Mouse (Mus musculus) MEL (cell line): ENCODE results near the gene Kdelr3. TPM values are rescaled to one million over a fixed set of nuclear protein-coding genes. Genes with fewer than 3 reads are reported as not detected.
A peak's percentile ranks its signal among the peaks of the same experiment; 100 is the strongest.

Experiments
- DNase-seq: peaks from one replicate; pipeline ENCODE4 v3.0.0; 2011; ENCODE audit warnings: low read depth, low spot score
- H3K27ac ChIP-seq: 2 replicates; pipeline ENCODE4 v1.5.1; 2012; ENCODE audit warnings: low read depth, mild to moderate bottlenecking, control low read depth, low read length, moderate library complexity; ENCODE audit not compliant: control insufficient read depth
- H3K27me3 ChIP-seq, 2 experiments: fragments of 150-350 bp in 1 of 2; sonication (generic) in 1 of 2; 2 replicates each; pipeline ENCODE4 v1.6.1; 2012; ENCODE audit warnings: low read length in 2 of 2, mild to moderate bottlenecking in 2 of 2, improper control_type of control experiment in 1 of 2, moderate library complexity in 1 of 2; ENCODE audit not compliant: insufficient read depth in 2 of 2, control insufficient read depth in 1 of 2
- H3K36me3 ChIP-seq, 2 experiments: 2 replicates each; pipeline ENCODE4 v1.6.1; 2012 to 2014; ENCODE audit warnings: low read length in 2 of 2, improper control_type of control experiment in 1 of 2, inconsistent platforms in 1 of 2, mild to moderate bottlenecking in 1 of 2; ENCODE audit not compliant: insufficient read depth in 2 of 2, control insufficient read depth in 1 of 2
- H3K4me1 ChIP-seq, 2 experiments: fragments of 150-350 bp in 1 of 2; sonication (generic) in 1 of 2; 2 replicates each; pipeline ENCODE4 v1.6.1; 2012; ENCODE audit warnings: low read length in 2 of 2, improper control_type of control experiment in 1 of 2, mild to moderate bottlenecking in 1 of 2; ENCODE audit not compliant: insufficient read depth in 2 of 2, control insufficient read depth in 1 of 2
- H3K4me3 ChIP-seq, 2 experiments: fragments of 150-350 bp in 1 of 2; sonication (generic) in 1 of 2; 2 replicates each; pipeline ENCODE4 v1.5.1; 2012; ENCODE audit warnings: low read depth in 2 of 2, low read length in 2 of 2, mild to moderate bottlenecking in 2 of 2, moderate library complexity in 2 of 2, control low read depth in 1 of 2, improper control_type of control experiment in 1 of 2; ENCODE audit not compliant: control insufficient read depth in 1 of 2, insufficient read depth in 1 of 2
- H3K79me2 ChIP-seq: 2 replicates; pipeline ENCODE4 v1.6.1; 2012; ENCODE audit warnings: mild to moderate bottlenecking, low read length, moderate library complexity; ENCODE audit not compliant: control insufficient read depth, poor library complexity, insufficient read depth
- H3K9ac ChIP-seq: 2 replicates; pipeline ENCODE4 v1.6.1; 2012; ENCODE audit warnings: low read depth, mild to moderate bottlenecking, control low read depth, low read length, moderate library complexity; ENCODE audit not compliant: control insufficient read depth, poor library complexity, severe bottlenecking
- H3K9me3 ChIP-seq: fragments of 150-350 bp; sonication (generic); replicated peaks from 2 replicates; pipeline ENCODE4 v1.6.1; 2012; ENCODE audit warnings: mild to moderate bottlenecking, low read length, improper control_type of control experiment, moderate library complexity; ENCODE audit not compliant: insufficient read depth
- BHLHE40 ChIP-seq: IDR thresholded peaks from 2 replicates; pipeline ENCODE4 v1.6.1; 2012; ENCODE audit warnings: low read depth, mild to moderate bottlenecking, inconsistent platforms, low read length, improper control_type of control experiment, borderline replicate concordance
- CTCF ChIP-seq, 3 experiments: IDR thresholded peaks in 2 of 3; conservative IDR thresholded peaks in 1 of 3; 2 replicates each; pipeline ENCODE4 v1.5.1; 2011 to 2012; ENCODE audit warnings: low read length in 3 of 3, low read depth in 2 of 3, mild to moderate bottlenecking in 2 of 3, improper control_type of control experiment in 1 of 3, inconsistent platforms in 1 of 3, mixed read lengths in 1 of 3, moderate library complexity in 1 of 3; ENCODE audit not compliant: control insufficient read depth in 1 of 3, insufficient read depth in 1 of 3, poor library complexity in 1 of 3, severe bottlenecking in 1 of 3
- EP300 ChIP-seq, 2 experiments: IDR thresholded peaks; 2 replicates each; pipeline ENCODE4 v1.6.1; 2011; ENCODE audit warnings: improper control_type of control experiment in 2 of 2, low read length in 2 of 2, low read depth in 1 of 2, mild to moderate bottlenecking in 1 of 2
- KAT2A ChIP-seq: conservative IDR thresholded peaks from 2 replicates; pipeline ENCODE4 v1.6.1; 2012; ENCODE audit warnings: low read depth, low read length, improper control_type of control experiment, inconsistent platforms
- MEF2A ChIP-seq: IDR thresholded peaks from 2 replicates; pipeline ENCODE4 v1.6.1; 2014; ENCODE audit warnings: low read depth, mild to moderate bottlenecking, inconsistent platforms, low read length, improper control_type of control experiment; ENCODE audit not compliant: poor library complexity, insufficient replicate concordance, severe bottlenecking; ENCODE audit errors: extremely low read depth
- MYB ChIP-seq: IDR thresholded peaks from 2 replicates; pipeline ENCODE4 v1.6.1; 2011; ENCODE audit warnings: mild to moderate bottlenecking, low read depth, low read length, improper control_type of control experiment
- NELFE ChIP-seq: IDR thresholded peaks from 2 replicates; pipeline ENCODE4 v1.6.1; 2011; ENCODE audit warnings: low read depth, low read length, improper control_type of control experiment
- POLR2A ChIP-seq, 2 experiments: IDR thresholded peaks; 2 replicates each; pipeline ENCODE4 v1.6.1; 2011 to 2012; ENCODE audit warnings: low read length in 2 of 2, mild to moderate bottlenecking in 2 of 2, control low read depth in 1 of 2, improper control_type of control experiment in 1 of 2, low read depth in 1 of 2, moderate library complexity in 1 of 2; ENCODE audit not compliant: control insufficient read depth in 1 of 2, insufficient read depth in 1 of 2, poor library complexity in 1 of 2
- RAD21 ChIP-seq: IDR thresholded peaks from 2 replicates; pipeline ENCODE4 v1.6.1; 2011; ENCODE audit warnings: mild to moderate bottlenecking, low read depth, low read length, improper control_type of control experiment
- SMC3 ChIP-seq: IDR thresholded peaks from 2 replicates; pipeline ENCODE4 v1.6.1; 2011; ENCODE audit warnings: low read depth, low read length, improper control_type of control experiment
- TAL1 ChIP-seq: IDR thresholded peaks from 2 replicates; pipeline ENCODE4 v1.6.1; 2012; ENCODE audit warnings: mild to moderate bottlenecking, inconsistent platforms, low read length, moderate library complexity, mixed read lengths
- TBP ChIP-seq: IDR thresholded peaks from 2 replicates; pipeline ENCODE4 v1.8.0; 2011; ENCODE audit warnings: low read depth, low read length, improper control_type of control experiment
- UBTF ChIP-seq: IDR thresholded peaks from 2 replicates; pipeline ENCODE4 v1.6.1; 2012; ENCODE audit warnings: low read depth, mild to moderate bottlenecking, inconsistent platforms, low read length, improper control_type of control experiment, moderate library complexity, borderline replicate concordance; ENCODE audit not compliant: insufficient read depth
- ZKSCAN1 ChIP-seq: IDR thresholded peaks from 2 replicates; pipeline ENCODE4 v1.6.1; 2012; ENCODE audit warnings: low read depth, mild to moderate bottlenecking, inconsistent platforms, low read length, improper control_type of control experiment, moderate library complexity
- ZMIZ1 ChIP-seq: IDR thresholded peaks from 2 replicates; pipeline ENCODE4 v1.6.1; 2012; ENCODE audit warnings: low read depth, mild to moderate bottlenecking, inconsistent platforms, low read length, improper control_type of control experiment, moderate library complexity
- polyA plus RNA-seq, 2 experiments: library from polyadenylated mRNA; stranded (reverse) in 1 of 2; unstranded in 1 of 2; fragments of >175 nt in 1 of 2; fragments of >200 nt in 1 of 2; gene quantifications; 2 replicates each; pipeline versions ENCODE4 v1.2.1 to v1.2.4; 2012; ENCODE audit warnings: low replicate concordance in 2 of 2, low read depth in 1 of 2; ENCODE audit not compliant: insufficient read length in 2 of 2, insufficient read depth in 1 of 2, missing spikeins in 1 of 2
- total RNA-seq: library from RNA; depleted of rRNA; stranded (reverse); fragments of 300-350 nt; gene quantifications from 2 replicates; pipeline ENCODE4 v1.2.3, GENCODE M21; 2012

Gene Kdelr3
- total and polyA plus RNA-seq, 3 experiments, result 14.5 to 32.2 TPM; not detected in 1

DNA sequence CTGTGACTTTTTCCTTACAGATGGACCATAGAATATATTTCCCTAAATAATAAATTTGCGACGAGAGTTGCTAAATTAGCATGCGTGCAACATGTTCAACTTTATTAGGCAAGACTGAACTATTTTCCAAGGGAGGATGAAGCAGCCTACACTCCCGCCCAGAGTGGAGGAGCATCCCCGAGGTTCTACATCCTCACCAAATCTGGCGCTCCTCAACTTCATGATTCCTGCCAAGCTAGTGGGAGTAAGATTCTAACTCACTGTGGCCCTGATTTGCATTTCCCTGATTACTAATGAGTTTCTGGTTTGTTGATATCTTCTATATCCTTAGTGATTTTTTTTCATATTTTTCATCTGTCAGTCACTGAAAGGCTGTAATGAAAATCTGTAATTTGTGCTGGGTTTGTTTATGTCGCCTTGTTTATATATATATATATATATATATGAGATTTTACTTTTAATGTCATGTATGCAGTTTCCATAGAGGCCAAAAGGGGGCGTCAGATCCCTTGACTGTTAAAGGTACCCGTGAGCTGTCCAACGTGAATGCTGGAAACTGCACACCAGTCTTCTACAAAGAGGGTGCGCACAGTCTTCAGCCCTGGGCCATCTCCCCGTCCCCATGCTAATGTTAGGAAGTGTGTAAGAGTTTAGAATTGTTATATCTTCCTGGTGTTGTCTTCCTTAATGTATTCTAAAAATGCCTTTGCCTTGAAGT, 42.4 kb upstream of the Kdelr3 start:
- H3K4me3 ChIP-seq, result no peak overlapping the region
- peak; percentile 51 for DNase-seq

DNA sequence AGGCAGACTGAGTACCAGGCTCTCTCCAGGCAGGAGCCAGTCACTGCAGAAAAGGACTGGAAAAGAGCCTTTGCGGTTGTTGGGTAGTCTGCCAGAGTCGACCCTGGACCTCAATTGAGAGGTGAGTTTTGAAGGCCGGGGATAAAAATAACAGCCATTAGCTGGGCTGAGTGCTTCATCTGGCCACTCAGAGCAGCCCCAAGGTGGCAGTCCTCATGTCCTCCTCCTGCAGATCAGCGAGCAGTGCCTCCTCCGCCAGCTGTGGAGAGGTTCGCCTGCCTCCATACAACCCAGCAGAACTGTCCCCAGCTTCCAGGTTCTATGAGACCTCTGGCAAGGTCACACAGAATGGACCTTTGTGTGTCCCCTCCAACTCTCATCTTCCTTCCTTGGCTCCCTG, 39.0 kb upstream of the Kdelr3 start:
- Histone ChIP-seq H3K9me3 (no peaks in the 10 kb centered on the region), H3K9ac (no peak overlapping the region), H3K4me1 (0 out of 4 replicates have a peak, but pooled peaks cover 0 to 3% of the 10 kb centered on the region in 2 experiments), H3K27me3 (peaks cover 2 to 5% of the 10 kb centered on the region in 2 experiments), H3K27ac (no peak overlapping the region), H3K36me3 (no peaks in the 10 kb centered on the region), H3K4me3 (no peak overlapping the region), H3K79me2 (no peaks in the 10 kb centered on the region)
- DNase-seq, result no peak
- TF ChIP-seq KAT2A (no peak), TAL1 (no peak), MEF2A (no peak), TBP (no peak), MYB (no peak), NELFE (no peak)

More for the DNA sequence above, 42.4 kb upstream of the Kdelr3 start:
- Histone ChIP-seq H3K36me3 (no peaks in the 10 kb centered on the region), H3K79me2 (no peaks in the 10 kb centered on the region), H3K27ac (no peak overlapping the region), H3K9ac (no peak overlapping the region), H3K9me3 (no peaks in the 10 kb centered on the region), H3K4me1 (no peaks in the 10 kb centered on the region), H3K27me3 (peaks cover 2 to 4% of the 10 kb centered on the region in 2 experiments)
- TF ChIP-seq POLR2A (IDR thresholded peaks at IDR 0.05; ENCODE audit: control insufficient read depth in 1 of 2, insufficient read depth in 1 of 2, low read depth in 1 of 2, low read length in 2 of 2, poor library complexity in 1 of 2) (no peak), UBTF (no peak), BHLHE40 (no peak), RAD21 (peak; percentile 46), CTCF (IDR thresholded peaks at IDR 0.05 in 2 of 3, conservative IDR thresholded peaks at IDR 0.05 in 1 of 3; ENCODE audit: control insufficient read depth in 1 of 3, insufficient read depth in 1 of 3, low read depth in 2 of 3, low read length in 3 of 3, poor library complexity in 1 of 3, severe bottlenecking in 1 of 3) (peak; percentile 29 to 49 (median 34); a peak in 5 of 6 replicates), SMC3 (peak; percentile 35), ZKSCAN1 (no peak)

DNA sequence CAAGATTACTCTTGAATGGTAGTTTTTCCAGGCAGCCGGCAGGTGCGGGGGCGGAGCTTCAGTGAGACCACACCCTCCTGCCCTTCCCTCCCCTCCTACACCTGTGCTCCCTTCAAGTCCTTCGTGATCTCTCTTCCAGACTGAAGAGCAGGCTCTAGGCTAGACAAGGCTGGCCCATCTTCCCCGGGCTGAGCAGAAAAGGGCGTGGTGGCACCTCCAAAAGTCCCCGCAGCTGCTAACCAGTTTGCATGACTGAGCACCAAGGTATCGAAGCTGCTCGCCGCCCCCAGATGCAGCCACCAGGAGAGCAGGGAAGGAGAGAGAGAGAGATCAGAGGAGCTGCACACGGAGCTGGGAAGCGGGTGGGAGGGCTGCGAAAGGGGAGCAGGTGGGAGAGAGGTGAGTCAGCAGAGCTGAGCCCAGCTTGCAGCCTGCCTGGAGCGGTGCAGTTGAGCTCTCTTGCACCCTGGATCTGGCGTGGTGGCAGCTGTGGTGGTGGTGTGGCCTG, 35.0 kb upstream of the Kdelr3 start:
- H3K27me3 ChIP-seq, result peaks cover 0 to 2% of the 10 kb centered on the region in 2 experiments; a peak in 2 of 4 replicates
- no peaks in the 10 kb centered on the region for H3K9me3 ChIP-seq

More for the DNA sequence above, 35.0 kb upstream of the Kdelr3 start:
- no peak overlapping the region for H3K4me3 ChIP-seq
- TF ChIP-seq EP300 (IDR thresholded peaks at IDR 0.05; ENCODE audit: low read depth in 1 of 2, low read length in 2 of 2) (no peak), ZMIZ1 (no peak)
- no peak overlapping the region for H3K27ac ChIP-seq
- H3K79me2 ChIP-seq, result no peaks in the 10 kb centered on the region
- H3K4me1 ChIP-seq, result 0 out of 4 replicates have a peak, but pooled peaks cover 0 to 3% of the 10 kb centered on the region in 2 experiments
- H3K36me3 ChIP-seq, result no peaks in the 10 kb centered on the region
- no peak for DNase-seq
- no peak overlapping the region for H3K9ac ChIP-seq
